Comparison of ENCODE assay signal across 11 mouse cellular contexts in genomic region chr17:84126168-84126567, GRCm38 (mm10).
DNase-seq lines count a peak whose midpoint lies in the region; ATAC-seq and TF ChIP-seq lines count a peak whose summit lies in the region.
"Had no signal": no experiment of that assay in that cellular context is flagged by ENCODE, and none has a peak within 500 bp of the region (broad histone marks: within the 10 kb centered on the region; RNA-seq: fewer than 3 reads in every experiment).

No protein-coding gene starts in this region.

- no peaks in the 10 kb centered on the region for H3K36me3 ChIP-seq in midbrain, embryonic 10.5 days
- H3K36me3 ChIP-seq in midbrain, embryonic 16.5 days (ENCODE audit: control insufficient read depth, insufficient read depth, low read length) = no peaks in the 10 kb centered on the region
- no peaks in the 10 kb centered on the region for H3K36me3 ChIP-seq in lung, embryonic 14.5 days (ENCODE audit: insufficient read depth)
- no peaks in the 10 kb centered on the region for H3K36me3 ChIP-seq in small intestine, adult 2 months (ENCODE audit: control insufficient read depth, insufficient read depth, low read length)
- H3K36me3 ChIP-seq: embryonic facial prominence, embryonic 13.5 days; hindbrain, embryonic 12.5 days; limb, embryonic 10.5 days had no signal

- H3K9ac ChIP-seq in midbrain, embryonic 16.5 days (ENCODE audit: low read depth, low read length) = no peak overlapping the region
- H3K9ac ChIP-seq in lung, embryonic 14.5 days = no peak overlapping the region
- H3K9ac ChIP-seq: embryonic facial prominence, embryonic 13.5 days; hindbrain, embryonic 12.5 days had no signal

- 0 out of 2 replicates have a peak overlapping the region, but pooled peaks have one; percentile 13 for H3K27ac ChIP-seq in midbrain, embryonic 10.5 days (replicated peaks)
- H3K27ac ChIP-seq in midbrain, embryonic 16.5 days (ENCODE audit: low read length) = no peak overlapping the region
- 0 out of 2 replicates have a peak overlapping the region, but pooled peaks have one; percentile 3 for H3K27ac ChIP-seq in cortical plate, adult 2 months (ENCODE audit: insufficient read depth, low read length)
- H3K27ac ChIP-seq in lung, embryonic 14.5 days (ENCODE audit: low read depth) = no peak overlapping the region
- 0 out of 2 replicates have a peak overlapping the region, but pooled peaks have one; percentile 13 for H3K27ac ChIP-seq in small intestine, adult 2 months (ENCODE audit: insufficient read depth, low read depth, low read length)
- H3K27ac ChIP-seq: embryonic facial prominence, embryonic 13.5 days; hindbrain, embryonic 12.5 days; limb, embryonic 10.5 days had no signal

- no peaks in the 10 kb centered on the region for H3K27me3 ChIP-seq in midbrain, embryonic 10.5 days (ENCODE audit: low read depth, poor library complexity, severe bottlenecking)
- H3K27me3 ChIP-seq in midbrain, embryonic 16.5 days (ENCODE audit: control insufficient read depth, insufficient read depth, low read depth, low read length) = no peaks in the 10 kb centered on the region
- H3K27me3 ChIP-seq in lung, embryonic 14.5 days (ENCODE audit: insufficient read depth, low read length) = no peaks in the 10 kb centered on the region
- no peaks in the 10 kb centered on the region for H3K27me3 ChIP-seq in small intestine, adult 2 months (ENCODE audit: control insufficient read depth, insufficient read depth, low read length)
- H3K27me3 ChIP-seq: embryonic facial prominence, embryonic 13.5 days; hindbrain, embryonic 12.5 days had no signal

- H3K4me3 ChIP-seq in midbrain, embryonic 10.5 days = no peak overlapping the region
- H3K4me3 ChIP-seq in midbrain, embryonic 16.5 days (ENCODE audit: low read depth, low read length) = no peak overlapping the region
- H3K4me3 ChIP-seq in cortical plate, adult 2 months (ENCODE audit: insufficient read depth, low read length) = no peak overlapping the region
- no peak overlapping the region for H3K4me3 ChIP-seq in lung, embryonic 14.5 days (ENCODE audit: low read depth, low read length)
- H3K4me3 ChIP-seq in small intestine, adult 2 months (ENCODE audit: low read depth, low read length) = no peak overlapping the region
- H3K4me3 ChIP-seq: embryonic facial prominence, embryonic 13.5 days; hindbrain, embryonic 12.5 days; limb, embryonic 10.5 days had no signal

- TF ChIP-seq CTCF in cortical plate, adult 2 months (IDR thresholded peaks at IDR 0.05; ENCODE audit: extremely low read depth, insufficient read depth, low read length) = no peak
- TF ChIP-seq CTCF in lung, embryonic 14.5 days (IDR thresholded peaks at IDR 0.05; ENCODE audit: low read depth) = no peak
- no peak for TF ChIP-seq CTCF in small intestine, adult 2 months (IDR thresholded peaks at IDR 0.05; ENCODE audit: extremely low read depth, insufficient read length, insufficient replicate concordance, low read depth, low read length)

- H3K4me1 ChIP-seq in midbrain, embryonic 10.5 days = peaks cover 7% of the 10 kb centered on the region; the same call in 1 of the 2 replicates
- no peaks in the 10 kb centered on the region for H3K4me1 ChIP-seq in midbrain, embryonic 16.5 days (ENCODE audit: control insufficient read depth, insufficient read depth, low read length)
- H3K4me1 ChIP-seq in cortical plate, adult 2 months (ENCODE audit: control insufficient read depth, insufficient read depth, low read length) = no peaks in the 10 kb centered on the region
- peaks cover 6% of the 10 kb centered on the region; the same call in 1 of the 2 replicates for H3K4me1 ChIP-seq in lung, embryonic 14.5 days (ENCODE audit: insufficient read depth)
- peaks cover 7% of the 10 kb centered on the region for H3K4me1 ChIP-seq in small intestine, adult 2 months (ENCODE audit: control insufficient read depth, insufficient read depth, insufficient read length, low read length)
- H3K4me1 ChIP-seq: hindbrain, embryonic 12.5 days had no signal

- no peak for TF ChIP-seq POLR2A in cortical plate, adult 2 months (IDR thresholded peaks at IDR 0.05; ENCODE audit: extremely low read depth, insufficient read depth, low read length)
- no peak for TF ChIP-seq POLR2A in small intestine, adult 2 months (IDR thresholded peaks at IDR 0.05; ENCODE audit: low read depth, low read length)

- 74% methylated on average over 5 of the region's 5 CpGs for WGBS in midbrain, embryonic 10.5 days
- 74% methylated on average over 5 of the region's 5 CpGs for WGBS in midbrain, embryonic 16.5 days
- WGBS in lung, embryonic 14.5 days = 37% methylated on average over 5 of the region's 5 CpGs
- WGBS in small intestine, adult 2 months = 55% methylated on average over 5 of the region's 5 CpGs

- DNase-seq in midbrain, embryonic 10.5 days (ENCODE audit: low spot score) = no peak
- DNase-seq in lung, embryonic 14.5 days = peak; percentile 60
- no peak for DNase-seq in testis, postnatal 10 days (ENCODE audit: low spot score)
- DNase-seq in cerebellum, postnatal 4 days (ENCODE audit: low spot score in 2 of 2) = no peak
- DNase-seq: kidney, postnatal 36 days had no signal

- H3K4me2 ChIP-seq in midbrain, embryonic 16.5 days (ENCODE audit: low read length) = no peak overlapping the region
- no peak overlapping the region for H3K4me2 ChIP-seq in lung, embryonic 14.5 days
- H3K4me2 ChIP-seq: embryonic facial prominence, embryonic 13.5 days; hindbrain, embryonic 12.5 days had no signal

- no peak for ATAC-seq in midbrain, embryonic 16.5 days
- ATAC-seq in lung, embryonic 14.5 days (ENCODE audit: insufficient read depth) = peak; percentile 76

- 0 out of 2 replicates have a peak, but pooled peaks cover 5% of the 10 kb centered on the region for H3K9me3 ChIP-seq in midbrain, embryonic 10.5 days (replicated peaks)
- no peaks in the 10 kb centered on the region for H3K9me3 ChIP-seq in midbrain, embryonic 16.5 days (replicated peaks; ENCODE audit: control insufficient read depth, low read length, poor library complexity, severe bottlenecking)
- H3K9me3 ChIP-seq in lung, embryonic 14.5 days (ENCODE audit: low read depth, low read length) = no peaks in the 10 kb centered on the region
- H3K9me3 ChIP-seq: embryonic facial prominence, embryonic 13.5 days; limb, embryonic 10.5 days had no signal

Comparison
In these comparisons a context has a peak if more than half of its experiments do, and no peak if none do; other contexts are left out.
1. H3K27ac ChIP-seq: peak in midbrain, embryonic 10.5 days (single experiment), cortical plate, adult 2 months (single experiment) and small intestine, adult 2 months (single experiment); none in midbrain, embryonic 16.5 days (single experiment) and lung, embryonic 14.5 days (single experiment).